Comparison of ENCODE assay signal across 8 mouse cellular contexts in the genomic region with DNA sequence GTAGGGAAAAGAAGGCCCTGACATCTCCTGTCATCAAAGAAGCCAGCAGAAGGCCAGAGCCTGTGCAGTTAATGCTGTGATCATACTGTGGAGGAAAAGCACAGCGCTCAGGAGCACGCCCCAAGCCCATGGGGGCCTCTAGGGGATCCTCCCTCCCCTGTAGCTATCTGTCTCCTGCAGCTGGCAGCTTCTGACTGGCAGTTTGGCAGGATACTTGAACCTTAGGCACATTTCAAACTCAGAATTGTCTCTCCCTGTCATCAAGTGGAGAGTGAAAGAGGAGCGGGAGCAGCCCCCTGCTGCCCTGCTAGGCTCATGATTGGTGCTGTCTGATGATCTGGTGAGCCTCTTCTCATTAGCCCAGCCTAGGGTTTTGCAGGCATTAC. TPM values are rescaled to one million over a fixed set of nuclear protein-coding genes. Genes with fewer than 3 reads are reported as not detected.
DNase-seq lines count a peak whose midpoint lies in the region; ATAC-seq and TF ChIP-seq lines count a peak whose summit lies in the region.

No protein-coding gene starts in this region.

- no peak overlapping the region for H3K4me3 ChIP-seq in left cerebral cortex, adult 2 months
- no peak overlapping the region for H3K4me3 ChIP-seq in forebrain, embryonic 13.5 days
- no peak overlapping the region for H3K4me3 ChIP-seq in hindbrain, postnatal 0 days (ENCODE audit: low read length)

- no peak overlapping the region for H3K4me2 ChIP-seq in forebrain, embryonic 13.5 days
- no peak overlapping the region for H3K4me2 ChIP-seq in hindbrain, postnatal 0 days (ENCODE audit: low read depth, low read length)

- no peaks in the 10 kb centered on the region for H3K9me3 ChIP-seq in forebrain, embryonic 13.5 days (replicated peaks)
- no peaks in the 10 kb centered on the region for H3K9me3 ChIP-seq in hindbrain, postnatal 0 days (ENCODE audit: low read length)

- H3K9ac ChIP-seq in forebrain, embryonic 13.5 days: no peak overlapping the region
- no peak overlapping the region; the same call in 1 of the 2 replicates for H3K9ac ChIP-seq in hindbrain, postnatal 0 days (replicated peaks; ENCODE audit: low read length)

- intact Hi-C loops in left cerebral cortex, adult 2 months (cut with DNase I): loop anchor here (5.0 kb wide), 1 partner anchor 46 kb away; the partner anchor contains the start of gene Pcx

- peaks cover 22% of the 10 kb centered on the region for H3K4me1 ChIP-seq in forebrain, embryonic 13.5 days
- peaks cover 15% of the 10 kb centered on the region for H3K4me1 ChIP-seq in hindbrain, postnatal 0 days (ENCODE audit: insufficient read depth, low read length)

- no peak for DNase-seq in left cerebral cortex, adult 2 months (ENCODE audit: extremely low spot score in 1 of 2, low spot score in 2 of 2)
- no peak for DNase-seq in left cerebral cortex, adult 8-10 months (ENCODE audit: low spot score in 2 of 2)
- DNase-seq in hindbrain, postnatal 0 days (ENCODE audit: low spot score): no peak
- DNase-seq in spleen, postnatal 10 days (ENCODE audit: low spot score in 2 of 2): peak; percentile 84 to 90
- no peak for DNase-seq in testis, postnatal 10 days (ENCODE audit: low spot score)
- DNase-seq in layer of hippocampus, adult 9-10 months (ENCODE audit: low spot score): no peak
- no peak for DNase-seq in MN1 (ENCODE audit: low spot score)

- H3K27ac ChIP-seq in left cerebral cortex, adult 2 months: peak overlapping the region; percentile 63
- peak overlapping the region; percentile 31 for H3K27ac ChIP-seq in forebrain, embryonic 13.5 days
- H3K27ac ChIP-seq in hindbrain, postnatal 0 days: peak overlapping the region; percentile 85

- no peaks in the 10 kb centered on the region for H3K36me3 ChIP-seq in forebrain, embryonic 13.5 days (ENCODE audit: poor library complexity, severe bottlenecking)
- no peaks in the 10 kb centered on the region for H3K36me3 ChIP-seq in hindbrain, postnatal 0 days (ENCODE audit: insufficient read depth, low read length)

- WGBS in forebrain, embryonic 13.5 days: 61% methylated on average over 3 of the region's 3 CpGs
- 29% methylated on average over 3 of the region's 3 CpGs for WGBS in hindbrain, postnatal 0 days

- ATAC-seq in forebrain, embryonic 13.5 days: 0 out of 2 replicates have a peak, but pooled peaks have one; percentile 16
- ATAC-seq in hindbrain, postnatal 0 days: peak; percentile 63

- H3K27me3 ChIP-seq in forebrain, embryonic 13.5 days: no peaks in the 10 kb centered on the region
- no peaks in the 10 kb centered on the region for H3K27me3 ChIP-seq in hindbrain, postnatal 0 days (ENCODE audit: insufficient read depth, low read length)

- no peak for TF ChIP-seq CTCF in left cerebral cortex, adult 2 months (IDR thresholded peaks at IDR 0.05)
- TF ChIP-seq CTCF in hindbrain, postnatal 0 days (IDR thresholded peaks at IDR 0.05; ENCODE audit: low read depth): no peak

RNA-seq across cellular contexts. Expression of gene Pcx, which starts 48.3 kb away (rescaled TPM):
- total RNA-seq in left cerebral cortex, adult 2 months (2021): 10 to 100 TPM; 63.2 to 72.1 TPM
- 10 to 100 TPM; 75.7 to 85.2 (median 81.3) TPM for total RNA-seq in left cerebral cortex, adult 8-10 months (2022)
- 15.9 and 17.3 TPM in 2 replicates for polyA plus RNA-seq in forebrain, embryonic 13.5 days (2015; fragmentation: Nextera tagmentation; extraction: Ambion mirVana)
- total RNA-seq in hindbrain, postnatal 0 days (2014; rRNA removed): 82.6 and 84.0 TPM in 2 replicates
- polyA plus RNA-seq in hindbrain, postnatal 0 days (2015; fragmentation: Nextera tagmentation; extraction: Ambion mirVana): 50.5 and 53.6 TPM in 2 replicates

RNA-seq across cellular contexts. Expression of gene Lrfn4, which starts 56.9 kb away (rescaled TPM):
- 10 to 100 TPM; 41.2 to 44.9 TPM for total RNA-seq in left cerebral cortex, adult 2 months (2021)
- 10 to 100 TPM; 35.4 to 42.1 (median 39.5) TPM for total RNA-seq in left cerebral cortex, adult 8-10 months (2022)
- 7.5 and 7.9 TPM in 2 replicates for polyA plus RNA-seq in forebrain, embryonic 13.5 days (2015; fragmentation: Nextera tagmentation; extraction: Ambion mirVana)
- 172 and 178 TPM in 2 replicates for total RNA-seq in hindbrain, postnatal 0 days (2014; rRNA removed)
- polyA plus RNA-seq in hindbrain, postnatal 0 days (2015; fragmentation: Nextera tagmentation; extraction: Ambion mirVana): 14.1 and 15.6 TPM in 2 replicates

Comparison
In these comparisons a context has a peak if more than half of its experiments do, and no peak if none do; other contexts are left out.
1. DNase-seq: peak in spleen, postnatal 10 days (2 of 2); none in left cerebral cortex, adult 2 months (0 of 2), left cerebral cortex, adult 8-10 months (0 of 2), hindbrain, postnatal 0 days (single experiment), testis, postnatal 10 days (single experiment), layer of hippocampus, adult 9-10 months (single experiment) and MN1 (single experiment).
2. H3K27ac ChIP-seq: peak in every context shown above with its lines; median percentile 85 in hindbrain, postnatal 0 days; 63 in left cerebral cortex, adult 2 months; 31 in forebrain, embryonic 13.5 days.